Mouse (Mus musculus) mesoderm, embryonic 11.5 days (tissue): ENCODE results near the gene Nmur1.
"Not testable (repeated sequence)": the region's sequence is repeated elsewhere in the genome, so short reads cannot be mapped to it uniquely, and the experiment has no call there.

ENCODE experiments used
- DNase-seq: peaks from one replicate; pipeline ENCODE4 v3.0.0-alpha.2; 2012; ENCODE audit warnings: low read depth, low spot score

The Nmur1 gene

DNA sequence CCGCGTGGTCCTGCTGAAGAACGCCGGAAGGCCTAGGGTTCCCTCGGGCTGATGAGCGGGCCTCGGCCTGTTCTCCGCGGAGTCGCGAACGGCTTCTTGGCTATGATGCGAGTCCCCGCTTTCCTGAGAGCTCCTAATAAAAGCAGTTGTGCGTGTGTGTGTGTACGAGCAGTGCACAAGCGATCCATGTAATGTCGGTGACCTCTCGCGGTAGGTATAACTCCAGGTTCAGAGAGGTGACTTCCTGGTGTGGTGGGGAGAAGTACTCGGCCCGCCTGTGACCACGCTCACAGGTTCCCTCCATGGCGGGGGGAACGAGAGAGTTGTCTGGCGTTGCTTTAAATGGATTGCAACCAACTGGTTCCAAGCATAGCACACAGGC, 66.2 kb downstream of the Nmur1 start:
- no peak for DNase-seq

GRCm38 (mm10) chr1:86358906-86359797, 66.9 kb downstream of the Nmur1 start, which contains the start of gene Ncl:
Gene Ncl (minus strand): TSS chr1:86359400.
- DNase-seq: peak; percentile 99

GRCm38 (mm10) chr1:86358229-86358905, 67.7 kb downstream of the Nmur1 start:
- DNase-seq: no peak

- DNase-seq: no peak
These were observed 71.8 kb downstream of the Nmur1 start for GRCm38 (mm10) chr1:86354186-86354585.

DNA sequence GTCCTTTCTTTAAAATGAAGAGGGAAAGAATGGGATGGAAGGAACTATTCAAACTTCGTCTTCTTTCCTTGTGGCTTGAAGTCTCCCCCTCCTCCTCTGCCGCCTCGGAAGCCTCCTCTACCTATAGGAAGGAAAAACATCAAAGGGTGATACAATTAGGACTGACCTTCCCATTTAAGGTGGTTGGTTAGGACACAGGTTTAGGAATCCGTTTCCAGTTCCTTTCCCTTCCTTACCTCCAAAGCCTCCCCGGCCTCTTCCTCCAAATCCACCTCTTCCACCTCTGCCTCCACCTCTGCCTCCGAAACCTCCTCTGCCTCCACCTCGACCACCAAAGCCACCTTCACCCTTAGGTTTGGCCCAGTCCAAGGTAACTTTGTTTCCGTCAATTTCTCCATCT, 75.5 kb downstream of the Nmur1 start:
- DNase-seq: no peak

DNA sequence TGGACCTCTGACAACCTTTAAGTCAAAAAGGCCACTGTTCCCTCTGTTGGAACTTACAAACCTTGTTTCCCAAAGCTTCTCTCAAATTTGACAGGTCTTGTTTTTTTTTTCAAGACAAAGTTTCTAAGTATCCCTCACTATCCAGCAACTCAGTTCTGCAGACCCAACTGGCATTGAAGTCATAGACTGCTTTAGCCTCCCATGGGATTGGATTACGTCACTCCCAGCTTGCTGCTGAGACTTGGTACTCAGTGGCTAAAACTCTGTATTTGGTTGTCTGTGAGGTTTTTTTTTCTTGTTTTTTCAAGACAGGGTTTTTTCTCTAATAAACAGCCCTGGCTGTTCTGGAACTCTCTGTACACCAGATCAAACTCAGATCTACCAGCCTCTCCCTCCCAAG, 76.3 kb downstream of the Nmur1 start:
- no peak for DNase-seq

DNA sequence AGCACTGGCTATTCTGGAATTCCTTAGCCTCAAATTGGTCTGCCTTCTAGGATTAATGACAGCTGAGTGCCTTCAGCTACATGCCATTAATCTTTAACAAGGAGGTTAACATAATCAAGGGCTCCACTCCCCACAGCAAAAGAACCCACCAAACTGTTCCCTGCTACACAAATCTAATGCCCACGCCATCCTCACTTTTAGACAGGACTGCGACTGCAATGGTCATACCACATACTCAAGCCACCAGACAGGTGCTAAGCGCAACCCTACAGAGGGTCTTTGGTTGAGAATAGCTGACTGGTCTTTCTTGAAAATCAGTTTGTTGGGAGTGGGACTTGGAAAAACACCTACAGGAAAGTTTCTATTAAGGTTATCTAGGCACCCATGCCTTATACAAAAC, 76.8 kb downstream of the Nmur1 start:
- DNase-seq: no peak

GRCm38 (mm10) chr1:86348801-86349200, 77.2 kb downstream of the Nmur1 start:
- DNase-seq: no peak

- no peak for DNase-seq
These were observed 77.9 kb downstream of the Nmur1 start for GRCm38 (mm10) chr1:86348083-86348482.

GRCm38 (mm10) chr1:86347716-86348045, 78.3 kb downstream of the Nmur1 start:
- no peak for DNase-seq

- no peak for DNase-seq
These were observed 78.9 kb downstream of the Nmur1 start for GRCm38 (mm10) chr1:86346851-86347715.

GRCm38 (mm10) chr1:86345956-86346355, 80.1 kb downstream of the Nmur1 start:
- no peak for DNase-seq

DNA sequence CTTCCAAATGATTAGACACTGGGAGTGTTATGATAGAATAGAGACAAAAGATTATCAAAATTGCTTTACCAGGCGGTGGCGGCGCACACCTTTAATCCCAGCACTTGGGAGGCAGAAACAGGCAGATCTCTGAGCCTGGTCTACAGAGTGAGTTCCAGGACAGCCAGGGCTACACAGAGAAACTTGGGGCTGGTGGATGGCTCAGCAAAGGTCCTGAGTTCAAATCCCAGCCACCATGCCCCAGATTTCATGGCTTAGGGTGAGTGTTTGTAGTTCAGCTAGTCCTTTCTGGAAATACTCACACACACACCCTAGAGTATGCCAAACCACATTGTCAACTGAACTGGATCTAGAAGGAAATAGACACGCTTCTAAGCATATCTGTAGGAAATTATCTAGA, 81.0 kb downstream of the Nmur1 start:
- DNase-seq: no peak

GRCm38 (mm10) chr1:86343969-86344861, 81.8 kb downstream of the Nmur1 start:
- DNase-seq: no peak

GRCm38 (mm10) chr1:86343087-86343645, 82.9 kb downstream of the Nmur1 start:
- DNase-seq: no peak

GRCm38 (mm10) chr1:86342371-86342770, 83.7 kb downstream of the Nmur1 start:
- no peak for DNase-seq

DNA sequence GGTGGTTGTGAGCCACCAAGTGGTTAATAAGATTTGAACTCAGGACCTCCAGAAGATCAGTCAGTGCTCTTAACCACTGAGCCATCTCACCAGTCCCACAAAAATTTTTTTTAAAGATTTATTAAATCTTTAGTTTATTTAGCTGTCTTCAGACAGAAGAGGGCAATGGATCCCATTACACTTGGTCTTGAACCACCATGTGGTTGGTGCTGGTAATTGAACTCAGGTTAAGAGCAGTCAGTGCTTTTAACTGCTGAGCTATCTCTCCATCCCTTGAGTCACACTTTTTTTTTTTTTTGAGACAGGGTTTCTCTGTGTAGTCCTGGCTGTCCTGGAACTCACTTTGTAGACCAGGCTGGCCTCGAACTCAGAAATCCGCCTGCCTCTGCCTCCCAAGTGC, 84.9 kb downstream of the Nmur1 start:
- not testable (repeated sequence) for DNase-seq

DNA sequence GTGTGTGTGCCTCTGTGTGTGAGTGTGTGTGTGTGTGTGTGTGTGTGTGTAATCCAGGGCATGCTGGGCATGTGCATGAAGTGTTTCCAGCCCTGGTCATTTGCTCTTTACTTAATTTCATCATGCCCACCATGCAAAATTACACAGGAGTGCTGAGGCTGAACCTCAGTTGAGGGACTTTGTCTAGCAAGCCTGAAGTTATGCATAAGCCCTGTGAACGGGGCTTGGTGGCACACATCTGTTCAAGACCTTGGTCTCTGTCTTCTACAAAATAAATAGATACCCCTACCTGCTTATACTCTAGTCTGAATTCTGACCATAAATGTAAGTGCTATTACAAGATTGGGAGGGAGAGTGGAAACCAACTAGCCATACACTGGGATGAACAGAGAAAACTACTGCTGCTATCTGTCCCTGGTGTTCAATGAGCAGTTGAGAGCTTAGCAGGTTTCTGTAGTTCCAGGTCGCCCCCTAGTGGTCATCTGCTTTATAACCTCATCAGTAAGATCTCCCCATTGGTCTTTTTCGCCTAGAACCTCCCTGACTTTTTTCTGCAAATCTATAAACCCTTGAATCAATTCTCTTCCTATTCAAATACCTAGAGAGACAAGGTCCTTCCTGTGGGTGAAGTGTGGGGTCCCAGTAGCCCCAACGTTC, 86.7 kb downstream of the Nmur1 start:
- DNase-seq: peak; percentile 89

GRCm38 (mm10) chr1:86336330-86336729, 89.7 kb downstream of the Nmur1 start:
- DNase-seq: no peak
